Mouse (Mus musculus) midbrain, embryonic 12.5 days (tissue): Measurements from ENCODE around the gene Pld5. TPM values are rescaled to one million over a fixed set of nuclear protein-coding genes. Genes with fewer than 3 reads are reported as not detected.

Source experiments
- ATAC-seq: fragments of 200-750 bp; cut with Nextera tagmentation; 2 replicates; pipeline ENCODE4 v1.8.0; 2017; ENCODE audit warnings: low read depth, moderate TSS enrichment, moderate library complexity; ENCODE audit not compliant: low FRiP score
- H3K27ac ChIP-seq: fragments of 300-500 bp; sonication (generic); replicated peaks from 2 replicates; pipeline ENCODE4 v1.5.1; 2016; ENCODE audit warnings: mild to moderate bottlenecking
- H3K27me3 ChIP-seq: fragments of 300-500 bp; sonication (generic); 2 replicates; pipeline ENCODE4 v1.6.1; 2016; ENCODE audit warnings: mild to moderate bottlenecking
- H3K36me3 ChIP-seq: fragments of 300-500 bp; sonication (generic); 2 replicates; pipeline ENCODE4 v1.6.1; 2016
- H3K4me1 ChIP-seq: fragments of 300-500 bp; sonication (generic); 2 replicates; pipeline ENCODE4 v1.6.1; 2016
- H3K4me2 ChIP-seq: fragments of 300-500 bp; sonication (generic); replicated peaks from 2 replicates; pipeline ENCODE4 v1.6.1; 2016; ENCODE audit warnings: mild to moderate bottlenecking, moderate library complexity
- H3K4me3 ChIP-seq: fragments of 300-500 bp; sonication (generic); 2 replicates; pipeline ENCODE4 v1.5.1; 2016; ENCODE audit warnings: mild to moderate bottlenecking
- H3K9ac ChIP-seq: fragments of 300-500 bp; sonication (generic); replicated peaks from 2 replicates; pipeline ENCODE4 v1.6.1; 2016; ENCODE audit warnings: mild to moderate bottlenecking, moderate library complexity
- H3K9me3 ChIP-seq: fragments of 300-500 bp; sonication (generic); 2 replicates; pipeline ENCODE4 v1.6.1; 2016; ENCODE audit warnings: mild to moderate bottlenecking
- whole genome bisulfite sequencing: fragments of 180-500 bp; shearing (Covaris S2); methylation state at CpG from one replicate; pipeline ENCODE4 v1.1.7; 2016; 5-methylcytosine and 5-hydroxymethylcytosine counted together
- polyA plus RNA-seq: library from polyadenylated mRNA; unstranded; fragments of >200 nt; fragmentation: Nextera tagmentation; extraction: Ambion mirVana; gene quantifications from 2 replicates; pipeline ENCODE4 v1.2.1, GENCODE M21; 2016

Gene Pld5
- polyA plus RNA-seq, 1 experiment from 2014 or later = 2.2 TPM

GRCm38 (mm10) chr1:176034699-176035098, 240.4 kb downstream of the Pld5 start:
- Histone ChIP-seq H3K27me3 (no peaks in the 10 kb centered on the region), H3K4me3 (no peak overlapping the region), H3K36me3 (no peaks in the 10 kb centered on the region), H3K9ac (no peak overlapping the region), H3K9me3 (no peaks in the 10 kb centered on the region), H3K27ac (no peak overlapping the region), H3K4me1 (no peaks in the 10 kb centered on the region), H3K4me2 (no peak overlapping the region)
- ATAC-seq = no peak
- WGBS = 87% methylated on average over 6 of the region's 6 CpGs

DNA sequence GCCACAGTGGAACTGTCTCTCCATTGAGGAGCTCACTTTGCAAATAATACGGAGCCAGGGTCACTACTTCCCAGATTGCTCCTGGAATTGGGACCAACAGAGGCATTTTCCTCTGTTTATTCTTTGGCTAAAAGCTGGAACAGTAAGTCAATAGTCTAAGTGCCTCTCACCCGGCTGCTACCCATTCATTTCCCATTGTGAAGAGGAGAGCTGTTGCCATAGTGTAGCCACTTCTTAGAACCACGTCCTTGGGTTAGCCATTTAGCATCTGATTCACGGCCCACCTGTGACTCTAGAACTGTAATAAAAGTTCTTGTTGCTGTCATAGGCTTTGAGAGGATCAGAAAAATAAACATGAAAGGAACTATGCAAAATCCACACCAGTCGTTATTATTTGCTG, 241.4 kb downstream of the Pld5 start:
- no peak overlapping the region for H3K4me2 ChIP-seq
- H3K9ac ChIP-seq = no peak overlapping the region
- no peaks in the 10 kb centered on the region for H3K9me3 ChIP-seq
- WGBS = 67% methylated on average over 5 of the region's 5 CpGs
- H3K27ac ChIP-seq = no peak overlapping the region
- no peak for ATAC-seq
- no peaks in the 10 kb centered on the region for H3K36me3 ChIP-seq
- H3K27me3 ChIP-seq = no peaks in the 10 kb centered on the region
- no peak overlapping the region for H3K4me3 ChIP-seq
- H3K4me1 ChIP-seq = no peaks in the 10 kb centered on the region

DNA sequence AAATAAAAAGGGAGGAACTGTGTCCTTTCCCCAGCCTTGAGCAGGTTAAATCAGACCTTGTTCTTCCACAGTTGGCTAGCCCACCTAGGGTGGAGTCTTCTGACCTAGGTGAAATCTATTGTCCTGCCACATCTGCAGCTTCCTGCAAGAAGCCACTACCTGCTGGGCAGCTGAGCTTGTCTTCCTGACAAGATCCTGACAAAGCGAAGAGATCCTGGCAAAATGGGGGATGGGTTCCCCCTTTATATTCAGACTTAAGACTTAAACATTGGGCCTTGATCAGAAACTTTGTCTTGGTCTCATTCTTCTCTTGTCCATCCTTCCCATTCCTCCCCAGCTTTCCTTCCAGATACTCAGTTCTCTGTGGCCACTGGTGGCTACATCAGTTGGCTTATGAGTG, 246.0 kb downstream of the Pld5 start:
- ATAC-seq = no peak
- Histone ChIP-seq H3K27ac (no peak overlapping the region), H3K4me3 (no peak overlapping the region), H3K4me2 (no peak overlapping the region), H3K9ac (no peak overlapping the region), H3K4me1 (no peaks in the 10 kb centered on the region), H3K27me3 (no peaks in the 10 kb centered on the region), H3K36me3 (no peaks in the 10 kb centered on the region), H3K9me3 (no peaks in the 10 kb centered on the region)
- WGBS = 78% methylated on average over 1 of the region's 1 CpGs

DNA sequence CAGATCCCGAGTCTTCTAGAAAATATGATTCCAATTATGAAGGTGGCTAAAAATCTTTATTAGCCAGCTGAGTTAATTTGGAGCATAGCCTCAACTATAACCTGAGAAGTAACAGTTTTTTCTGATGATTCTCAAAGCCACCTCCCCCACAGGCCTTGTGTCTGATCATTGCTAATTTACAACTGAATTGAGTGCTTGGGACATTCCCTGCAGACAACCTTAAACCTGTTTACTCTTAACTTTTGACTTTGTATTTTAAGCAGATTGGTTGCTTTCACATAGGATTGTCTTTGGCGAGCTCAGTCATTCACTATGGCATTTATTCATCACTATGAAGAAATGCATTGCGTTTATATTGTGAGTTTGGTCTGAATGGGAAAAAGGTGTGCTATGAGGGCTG, 246.7 kb downstream of the Pld5 start:
- Histone ChIP-seq H3K27ac (no peak overlapping the region), H3K4me1 (no peaks in the 10 kb centered on the region), H3K9ac (no peak overlapping the region), H3K9me3 (no peaks in the 10 kb centered on the region), H3K36me3 (no peaks in the 10 kb centered on the region), H3K4me2 (no peak overlapping the region), H3K27me3 (no peaks in the 10 kb centered on the region), H3K4me3 (no peak overlapping the region)
- WGBS = 46% methylated on average over 3 of the region's 3 CpGs
- no peak for ATAC-seq

- no peak overlapping the region for H3K27ac ChIP-seq
- H3K4me3 ChIP-seq = no peak overlapping the region
- H3K4me1 ChIP-seq = no peaks in the 10 kb centered on the region
- H3K27me3 ChIP-seq = no peaks in the 10 kb centered on the region
- no peak for ATAC-seq
- no peaks in the 10 kb centered on the region for H3K36me3 ChIP-seq
- 39% methylated on average over 1 of the region's 1 CpGs for WGBS
- H3K9me3 ChIP-seq = no peaks in the 10 kb centered on the region
- no peak overlapping the region for H3K9ac ChIP-seq
- H3K4me2 ChIP-seq = no peak overlapping the region
These were observed 250.6 kb downstream of the Pld5 start for GRCm38 (mm10) chr1:176024501-176024900.

DNA sequence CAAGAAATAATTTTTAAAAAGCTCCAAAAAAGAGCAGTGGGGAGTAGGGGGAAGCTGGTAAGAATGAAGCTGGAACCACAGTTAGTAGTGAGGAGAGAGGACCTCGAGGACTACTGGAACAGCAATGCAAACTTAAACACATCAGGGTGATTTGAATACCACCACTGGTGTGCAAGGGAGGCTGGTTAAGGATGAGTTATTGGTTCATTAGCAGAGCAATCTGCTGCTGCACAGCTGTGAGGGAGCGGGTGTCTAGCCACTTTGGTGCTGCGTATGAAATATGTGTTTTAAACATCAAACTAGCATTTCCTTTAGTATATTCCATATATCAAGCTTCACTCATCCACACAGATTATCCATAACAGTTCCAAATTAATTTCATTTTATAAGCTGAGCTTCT, 256.6 kb downstream of the Pld5 start:
- Histone ChIP-seq H3K9ac (no peak overlapping the region), H3K4me1 (peaks cover 16% of the 10 kb centered on the region), H3K27ac (no peak overlapping the region), H3K4me3 (no peak overlapping the region), H3K4me2 (no peak overlapping the region), H3K9me3 (no peaks in the 10 kb centered on the region), H3K36me3 (no peaks in the 10 kb centered on the region), H3K27me3 (0 out of 2 replicates have a peak, but pooled peaks cover 15% of the 10 kb centered on the region)
- WGBS = 92% methylated on average over 3 of the region's 3 CpGs
- ATAC-seq = no peak

DNA sequence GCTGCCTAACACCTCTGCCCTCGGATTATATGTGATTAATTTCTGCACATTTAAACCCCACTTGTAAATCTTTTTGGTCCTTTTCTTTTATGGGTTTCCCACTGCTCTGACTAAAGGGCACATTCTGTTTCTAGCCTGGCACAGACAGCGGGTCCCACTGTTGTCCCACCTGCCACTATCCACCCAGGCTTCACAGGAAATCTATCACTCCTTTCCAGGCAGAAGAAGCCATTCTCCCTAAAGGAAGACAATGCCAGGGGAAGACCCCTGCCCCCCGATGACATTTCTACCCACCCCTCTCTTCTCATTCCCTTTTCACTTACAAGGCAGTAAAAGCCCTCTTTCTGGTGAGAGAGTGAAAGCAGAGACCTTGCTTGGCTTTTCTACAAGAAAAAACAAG, 259.0 kb downstream of the Pld5 start:
- Histone ChIP-seq H3K27me3 (0 out of 2 replicates have a peak, but pooled peaks cover 19% of the 10 kb centered on the region), H3K36me3 (no peaks in the 10 kb centered on the region), H3K9me3 (no peaks in the 10 kb centered on the region), H3K9ac (no peak overlapping the region), H3K27ac (no peak overlapping the region), H3K4me1 (peaks cover 25% of the 10 kb centered on the region), H3K4me3 (no peak overlapping the region), H3K4me2 (no peak overlapping the region)
- no peak for ATAC-seq
- 57% methylated on average over 3 of the region's 3 CpGs for WGBS

DNA sequence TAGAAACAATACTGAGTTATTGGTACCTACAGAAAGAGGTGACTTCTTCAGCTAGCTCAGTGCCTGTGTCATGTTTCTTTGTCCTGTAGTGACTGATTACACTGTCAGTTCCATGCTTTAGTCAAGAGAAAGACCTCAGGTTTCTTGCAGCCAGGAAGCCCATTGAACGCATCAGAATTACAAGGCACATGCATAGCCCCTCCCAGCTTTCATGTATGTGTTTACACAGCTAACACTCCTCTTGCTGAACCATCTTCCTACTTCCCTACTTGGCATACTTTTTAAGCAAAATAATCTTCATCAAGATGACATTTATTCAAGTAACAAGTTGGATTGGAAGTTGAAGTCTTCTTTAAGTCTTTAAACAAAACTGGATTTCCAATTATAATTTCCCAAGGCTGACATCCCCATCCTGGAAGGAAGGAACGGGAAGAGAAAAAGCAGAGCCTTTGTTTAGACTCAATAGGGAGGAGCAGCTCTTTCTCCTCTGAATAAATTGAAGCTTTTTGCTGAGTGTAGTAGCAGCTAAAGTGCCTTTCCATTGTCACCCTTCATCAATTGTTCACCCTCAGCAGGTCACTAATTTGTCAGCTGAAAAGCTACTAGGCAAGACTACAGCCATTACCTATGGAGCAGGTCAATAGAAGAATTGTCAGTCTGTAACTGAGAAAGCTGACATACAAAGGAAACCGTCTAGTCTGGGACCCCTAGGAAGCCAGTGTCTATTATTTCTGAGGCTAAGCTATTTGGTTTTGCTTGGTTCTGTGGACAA, 261.4 kb downstream of the Pld5 start:
- Histone ChIP-seq H3K27ac (peak overlapping the region; percentile 39; the same call in 1 of the 2 replicates), H3K9me3 (no peaks in the 10 kb centered on the region), H3K36me3 (no peaks in the 10 kb centered on the region), H3K4me2 (0 out of 2 replicates have a peak overlapping the region, but pooled peaks have one; percentile 9), H3K4me3 (no peak overlapping the region), H3K27me3 (0 out of 2 replicates have a peak, but pooled peaks cover 19% of the 10 kb centered on the region), H3K9ac (no peak overlapping the region), H3K4me1 (peaks cover 25% of the 10 kb centered on the region)
- 11% methylated on average over 3 of the region's 3 CpGs for WGBS
- ATAC-seq = peak; percentile 91

GRCm38 (mm10) chr1:176011535-176011934, 263.6 kb downstream of the Pld5 start:
- Histone ChIP-seq H3K27ac (no peak overlapping the region), H3K9me3 (no peaks in the 10 kb centered on the region), H3K27me3 (0 out of 2 replicates have a peak, but pooled peaks cover 17% of the 10 kb centered on the region), H3K36me3 (no peaks in the 10 kb centered on the region), H3K9ac (no peak overlapping the region), H3K4me2 (no peak overlapping the region), H3K4me1 (peaks cover 25% of the 10 kb centered on the region), H3K4me3 (no peak overlapping the region)
- no peak for ATAC-seq

- Histone ChIP-seq H3K4me1 (peaks cover 23% of the 10 kb centered on the region), H3K9me3 (no peaks in the 10 kb centered on the region), H3K27me3 (0 out of 2 replicates have a peak, but pooled peaks cover 12% of the 10 kb centered on the region), H3K4me2 (no peak overlapping the region), H3K9ac (no peak overlapping the region), H3K36me3 (no peaks in the 10 kb centered on the region), H3K4me3 (no peak overlapping the region), H3K27ac (no peak overlapping the region)
- ATAC-seq = no peak
These were observed 264.0 kb downstream of the Pld5 start for GRCm38 (mm10) chr1:176011072-176011471.

DNA sequence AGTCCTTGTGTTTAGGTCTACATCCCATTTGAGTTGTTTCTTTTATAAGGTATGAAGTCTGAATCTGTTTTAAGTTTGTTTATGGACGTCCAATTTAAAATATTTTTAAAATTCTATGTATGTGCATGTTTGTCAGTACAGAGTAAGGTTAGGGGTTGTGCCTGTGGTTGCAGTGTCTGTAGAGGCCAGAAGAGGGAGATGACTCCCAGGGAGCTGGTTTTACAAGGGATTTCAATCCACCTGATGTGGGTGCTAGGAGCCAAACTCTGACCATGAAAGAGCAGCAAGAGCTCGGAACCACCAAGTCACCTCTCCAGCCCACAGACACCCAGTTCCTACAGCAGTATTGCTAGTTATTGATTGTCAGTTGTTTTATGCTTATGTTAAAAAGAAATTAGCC, 266.7 kb downstream of the Pld5 start:
- Histone ChIP-seq H3K36me3 (no peaks in the 10 kb centered on the region), H3K4me3 (no peak overlapping the region), H3K27me3 (0 out of 2 replicates have a peak, but pooled peaks cover 4% of the 10 kb centered on the region), H3K4me2 (no peak overlapping the region), H3K27ac (no peak overlapping the region), H3K4me1 (peaks cover 8% of the 10 kb centered on the region), H3K9ac (no peak overlapping the region), H3K9me3 (no peaks in the 10 kb centered on the region)
- 77% methylated on average over 2 of the region's 2 CpGs for WGBS
- ATAC-seq = no peak

DNA sequence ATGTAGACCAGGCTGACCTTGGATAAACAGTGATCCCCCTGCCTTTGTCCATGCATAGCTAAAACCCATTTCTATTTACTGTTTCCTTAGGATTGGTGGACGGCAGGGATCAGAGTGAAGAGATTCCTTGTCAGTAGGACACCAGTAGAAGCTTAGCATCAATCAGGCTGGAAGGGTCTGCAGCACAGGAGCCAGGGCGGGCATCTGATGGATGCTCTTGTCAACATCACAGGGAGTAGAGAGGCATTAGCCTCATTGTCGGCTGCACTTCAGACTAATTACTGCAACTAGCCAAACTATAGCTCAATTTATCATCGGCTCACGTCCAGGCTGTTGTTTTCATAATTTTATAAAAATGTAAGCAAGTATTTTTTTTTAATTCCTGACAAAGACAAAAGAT, 274.5 kb downstream of the Pld5 start:
- WGBS = 84% methylated on average over 5 of the region's 5 CpGs
- Histone ChIP-seq H3K4me1 (peaks cover 10% of the 10 kb centered on the region), H3K9ac (no peak overlapping the region), H3K27ac (no peak overlapping the region), H3K4me3 (no peak overlapping the region), H3K36me3 (no peaks in the 10 kb centered on the region), H3K4me2 (no peak overlapping the region), H3K9me3 (no peaks in the 10 kb centered on the region), H3K27me3 (no peaks in the 10 kb centered on the region)
- ATAC-seq = no peak
